Mouse (Mus musculus) hematopoietic stem cell, adult 5-6 weeks (primary cell): Measurements from ENCODE around the gene Xrn2. TPM values are rescaled to one million over a fixed set of nuclear protein-coding genes. Genes with fewer than 3 reads are reported as not detected.

Source experiments
- ATAC-seq, 2 experiments: fragments of 125-278 bp in 1 of 2; replicated peaks in 1 of 2; 2 replicates each; pipeline ENCODE4 v1.8.0; 2016 to 2017; ENCODE audit warnings: inconsistent platforms in 2 of 2, mild to moderate bottlenecking in 2 of 2, moderate number of reproducible peaks in 2 of 2, low read depth in 1 of 2, moderate TSS enrichment in 1 of 2; ENCODE audit not compliant: low FRiP score in 2 of 2, poor library complexity in 2 of 2, severe bottlenecking in 2 of 2, insufficient read depth in 1 of 2, low TSS enrichment in 1 of 2
- total RNA-seq: library from RNA; stranded (forward); fragments of 172-1452, 232-1000 nt; gene quantifications from 2 replicates; pipeline ENCODE4 v1.2.3, GENCODE M21; 2017

Xrn2 gene
- total RNA-seq, 1 experiment from 2014 or later, result 214 TPM

DNA sequence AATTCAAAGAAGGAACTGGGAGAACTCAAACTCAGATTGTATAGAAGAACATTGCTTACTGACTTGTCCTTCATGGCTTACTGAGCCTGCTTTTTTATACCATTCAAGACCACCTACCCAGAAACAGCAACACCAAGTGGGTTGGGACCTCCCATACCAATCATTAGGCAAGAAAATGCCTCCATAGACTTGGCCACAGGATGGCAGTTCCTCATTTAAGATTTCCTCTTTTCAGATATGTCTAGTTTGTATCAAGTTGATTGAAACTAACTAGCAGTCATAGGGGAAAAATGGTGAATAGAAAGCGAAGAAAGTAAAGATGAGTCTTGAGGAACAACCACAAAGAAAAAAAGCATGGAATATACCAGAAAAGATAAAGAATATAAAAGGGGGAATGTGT, 106.9 kb downstream of the Xrn2 start:
- ATAC-seq, result peak; percentile 36 to 49; a peak in 1 of 4 replicates

DNA sequence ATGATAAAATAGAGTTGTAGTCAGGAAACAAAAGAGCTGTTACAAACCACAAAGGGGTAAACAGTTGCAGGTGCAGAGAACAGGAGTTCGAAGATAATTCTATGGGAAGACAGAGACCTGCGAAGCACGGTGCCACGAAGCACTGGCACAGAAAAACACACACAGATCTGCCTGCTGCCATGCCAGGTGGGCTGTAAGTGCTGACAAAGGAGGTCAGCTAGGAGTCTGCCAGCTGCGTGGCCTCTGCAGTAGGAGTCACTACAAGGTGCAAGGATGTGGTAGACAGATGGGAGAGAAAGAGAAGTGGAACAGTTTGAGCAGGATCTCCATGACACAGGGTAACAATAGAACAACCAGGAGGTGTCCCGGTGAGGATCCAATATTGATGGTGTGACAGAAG, 114.6 kb downstream of the Xrn2 start:
- no peak for ATAC-seq

Other genes starting within 250 kb of the Xrn2 start
- gene Kiz, start 157.1 kb upstream of the Xrn2 start, total RNA-seq, result 43.7 and 53.2 TPM in 2 replicates
- not detected in 2 replicates for gene Nkx2-4, start 72.4 kb downstream of the Xrn2 start, total RNA-seq
- not detected in 2 replicates for gene Nkx2-2, start 181.2 kb downstream of the Xrn2 start, total RNA-seq